Mouse (Mus musculus) heart, embryonic 16.5 days (tissue): ENCODE results near the gene Naa50. TPM values are rescaled to one million over a fixed set of nuclear protein-coding genes. Genes with fewer than 3 reads are reported as not detected.

ENCODE experiments used
- ATAC-seq: fragments of 200-750 bp; cut with Nextera tagmentation; replicated peaks from 2 replicates; pipeline ENCODE4 v1.8.0; 2017; ENCODE audit warnings: moderate number of reproducible peaks; ENCODE audit not compliant: insufficient read depth, low FRiP score; ENCODE audit errors: extremely low read depth
- H3K27ac ChIP-seq: fragments of 300-500 bp; sonication (generic); 2 replicates; pipeline ENCODE4 v1.5.1; 2014; ENCODE audit warnings: mild to moderate bottlenecking, low read length, control low read depth, moderate library complexity
- H3K27me3 ChIP-seq: fragments of 300-500 bp; sonication (generic); 2 replicates; pipeline ENCODE4 v1.6.1; 2014; ENCODE audit warnings: low read length, mixed read lengths; ENCODE audit not compliant: control insufficient read depth, insufficient read depth
- H3K36me3 ChIP-seq: fragments of 300-500 bp; sonication (generic); 2 replicates; pipeline ENCODE4 v1.6.1; 2014; ENCODE audit not compliant: control insufficient read depth, insufficient read depth
- H3K4me1 ChIP-seq: fragments of 300-500 bp; sonication (generic); 2 replicates; pipeline ENCODE4 v1.6.1; 2014; ENCODE audit warnings: low read length, mixed read lengths; ENCODE audit not compliant: control insufficient read depth, insufficient read depth
- H3K4me2 ChIP-seq: fragments of 300-500 bp; sonication (generic); 2 replicates; pipeline ENCODE4 v1.6.1; 2014; ENCODE audit warnings: low read depth, mild to moderate bottlenecking, control low read depth, low read length
- H3K4me3 ChIP-seq: fragments of 300-500 bp; sonication (generic); 2 replicates; pipeline ENCODE4 v1.5.1; 2014; ENCODE audit warnings: mild to moderate bottlenecking, control low read depth, low read length
- H3K9ac ChIP-seq: fragments of 300-500 bp; sonication (generic); 2 replicates; pipeline ENCODE4 v1.6.1; 2014; ENCODE audit warnings: low read length, control low read depth
- H3K9me3 ChIP-seq: fragments of 300-500 bp; sonication (generic); replicated peaks from 2 replicates; pipeline ENCODE4 v1.6.1; 2016; ENCODE audit warnings: low read length; ENCODE audit not compliant: control insufficient read depth
- WGBS: fragments of 180-500 bp; shearing (Covaris S2); extraction: QIAGEN DNeasy Blood & Tissue Kit; methylation state at CpG from one replicate; pipeline ENCODE4 v1.1.7; 2014; 5-methylcytosine and 5-hydroxymethylcytosine counted together
- polyA plus RNA-seq: library from polyadenylated mRNA; unstranded; fragments of >200 nt; fragmentation: Nextera tagmentation; extraction: Ambion mirVana; gene quantifications from 2 replicates; pipeline ENCODE4 v1.2.1, GENCODE M21; 2015

Naa50 gene
- polyA plus RNA-seq, 1 experiment from 2014 or later, result 79.2 TPM

GRCm38 (mm10) chr16:44122122-44122521 is 17.5 kb upstream of the Naa50 start:
- Histone ChIP-seq H3K27ac (no peak overlapping the region), H3K4me3 (no peak overlapping the region), H3K36me3 (no peaks in the 10 kb centered on the region), H3K27me3 (no peaks in the 10 kb centered on the region), H3K4me2 (no peak overlapping the region), H3K9ac (no peak overlapping the region), H3K9me3 (no peaks in the 10 kb centered on the region), H3K4me1 (peaks cover 2% of the 10 kb centered on the region; the same call in 1 of the 2 replicates)
- WGBS, result 85% methylated on average over 6 of the region's 6 CpGs
- no peak for ATAC-seq

- ATAC-seq, result no peak
- H3K27me3 ChIP-seq, result no peaks in the 10 kb centered on the region
- H3K4me1 ChIP-seq, result peaks cover 2% of the 10 kb centered on the region; the same call in 1 of the 2 replicates
- no peak overlapping the region for H3K9ac ChIP-seq
- no peaks in the 10 kb centered on the region for H3K36me3 ChIP-seq
- WGBS, result 65% methylated on average over 6 of the region's 6 CpGs
- no peak overlapping the region for H3K27ac ChIP-seq
- H3K9me3 ChIP-seq, result no peaks in the 10 kb centered on the region
- H3K4me3 ChIP-seq, result no peak overlapping the region
- no peak overlapping the region for H3K4me2 ChIP-seq
These were observed 17.1 kb upstream of the Naa50 start for GRCm38 (mm10) chr16:44122574-44122973.

GRCm38 (mm10) chr16:44122982-44123725 is 16.5 kb upstream of the Naa50 start:
- Histone ChIP-seq H3K4me1 (peaks cover 2% of the 10 kb centered on the region; the same call in 1 of the 2 replicates), H3K27ac (no peak overlapping the region), H3K9ac (no peak overlapping the region), H3K4me2 (no peak overlapping the region), H3K4me3 (no peak overlapping the region), H3K27me3 (no peaks in the 10 kb centered on the region), H3K36me3 (no peaks in the 10 kb centered on the region), H3K9me3 (no peaks in the 10 kb centered on the region)
- ATAC-seq, result no peak
- 77% methylated on average over 7 of the region's 7 CpGs for whole genome bisulfite sequencing

- Histone ChIP-seq H3K4me1 (no peaks in the 10 kb centered on the region; the same call in 1 of the 2 replicates), H3K36me3 (no peaks in the 10 kb centered on the region), H3K9me3 (no peaks in the 10 kb centered on the region), H3K27ac (no peak overlapping the region), H3K27me3 (no peaks in the 10 kb centered on the region), H3K4me2 (no peak overlapping the region), H3K9ac (no peak overlapping the region), H3K4me3 (no peak overlapping the region)
- ATAC-seq, result no peak
- WGBS, result 62% methylated on average over 2 of the region's 2 CpGs
These were observed 15.8 kb upstream of the Naa50 start for GRCm38 (mm10) chr16:44123786-44124185.

- no peaks in the 10 kb centered on the region for H3K36me3 ChIP-seq
- no peak overlapping the region for H3K4me2 ChIP-seq
- no peak overlapping the region for H3K27ac ChIP-seq
- H3K27me3 ChIP-seq, result no peaks in the 10 kb centered on the region
- no peak overlapping the region for H3K9ac ChIP-seq
- H3K9me3 ChIP-seq, result no peaks in the 10 kb centered on the region
- no peak overlapping the region for H3K4me3 ChIP-seq
- ATAC-seq, result no peak
- no peaks in the 10 kb centered on the region; the same call in 1 of the 2 replicates for H3K4me1 ChIP-seq
- 76% methylated on average over 1 of the region's 1 CpGs for WGBS
These were observed 14.9 kb upstream of the Naa50 start for GRCm38 (mm10) chr16:44124713-44125112.

- 83% methylated on average over 2 of the region's 2 CpGs for WGBS
- no peak overlapping the region for H3K4me3 ChIP-seq
- H3K27ac ChIP-seq, result no peak overlapping the region
- H3K4me1 ChIP-seq, result no peaks in the 10 kb centered on the region; the same call in 1 of the 2 replicates
- ATAC-seq, result no peak
- no peaks in the 10 kb centered on the region for H3K36me3 ChIP-seq
- H3K4me2 ChIP-seq, result no peak overlapping the region
- no peaks in the 10 kb centered on the region for H3K27me3 ChIP-seq
- H3K9ac ChIP-seq, result no peak overlapping the region
- no peaks in the 10 kb centered on the region for H3K9me3 ChIP-seq
These were observed 14.2 kb upstream of the Naa50 start for GRCm38 (mm10) chr16:44125436-44125835.

GRCm38 (mm10) chr16:44126437-44126836 is 13.2 kb upstream of the Naa50 start:
- Histone ChIP-seq H3K4me2 (no peak overlapping the region), H3K9me3 (no peaks in the 10 kb centered on the region), H3K36me3 (no peaks in the 10 kb centered on the region), H3K9ac (no peak overlapping the region), H3K4me1 (no peaks in the 10 kb centered on the region; the same call in 1 of the 2 replicates), H3K27me3 (no peaks in the 10 kb centered on the region), H3K27ac (no peak overlapping the region), H3K4me3 (no peak overlapping the region)
- ATAC-seq, result no peak
- WGBS, result 58% methylated on average over 4 of the region's 4 CpGs

- H3K9me3 ChIP-seq, result no peaks in the 10 kb centered on the region
- no peak overlapping the region for H3K27ac ChIP-seq
- H3K9ac ChIP-seq, result no peak overlapping the region
- H3K27me3 ChIP-seq, result no peaks in the 10 kb centered on the region
- WGBS, result 82% methylated on average over 4 of the region's 4 CpGs
- no peak for ATAC-seq
- no peak overlapping the region for H3K4me2 ChIP-seq
- no peaks in the 10 kb centered on the region for H3K4me1 ChIP-seq
- no peak overlapping the region for H3K4me3 ChIP-seq
- H3K36me3 ChIP-seq, result no peaks in the 10 kb centered on the region
These were observed 7.3 kb upstream of the Naa50 start for GRCm38 (mm10) chr16:44132300-44132699.

- no peak for ATAC-seq
- WGBS, result 65% methylated on average over 3 of the region's 3 CpGs
These were observed 6.4 kb upstream of the Naa50 start for GRCm38 (mm10) chr16:44133187-44133586.

More at GRCm38 (mm10) chr16:44133187-44133586, 6.4 kb upstream of the Naa50 start:
- no peak overlapping the region for H3K4me2 ChIP-seq
- H3K9ac ChIP-seq, result no peak overlapping the region
- no peak overlapping the region for H3K27ac ChIP-seq
- no peaks in the 10 kb centered on the region for H3K36me3 ChIP-seq
- no peaks in the 10 kb centered on the region for H3K27me3 ChIP-seq
- no peak overlapping the region for H3K4me3 ChIP-seq
- no peaks in the 10 kb centered on the region for H3K9me3 ChIP-seq
- peaks cover 7% of the 10 kb centered on the region for H3K4me1 ChIP-seq
